Mouse (Mus musculus) kidney, adult 2 months (tissue): ENCODE results near the gene Rtl8a.
A peak's percentile ranks its signal among the peaks of the same experiment; 100 is the strongest.
"Not testable (repeated sequence)": the region's sequence is repeated elsewhere in the genome, so short reads cannot be mapped to it uniquely, and the experiment has no call there.

Source experiments
- CTCF ChIP-seq: fragments of 200-500 bp; conservative IDR thresholded peaks from 2 replicates; pipeline ENCODE4 v1.5.1; 2011; ENCODE audit warnings: low read depth, mild to moderate bottlenecking, control low read depth, low read length, moderate library complexity, mixed read lengths; ENCODE audit not compliant: insufficient read depth, insufficient read length
- POLR2A ChIP-seq: fragments of 200-500 bp; IDR thresholded peaks from one replicate; pipeline ENCODE4 v1.6.1; 2011; ENCODE audit warnings: low read depth, low read length, control low read depth

DNA sequence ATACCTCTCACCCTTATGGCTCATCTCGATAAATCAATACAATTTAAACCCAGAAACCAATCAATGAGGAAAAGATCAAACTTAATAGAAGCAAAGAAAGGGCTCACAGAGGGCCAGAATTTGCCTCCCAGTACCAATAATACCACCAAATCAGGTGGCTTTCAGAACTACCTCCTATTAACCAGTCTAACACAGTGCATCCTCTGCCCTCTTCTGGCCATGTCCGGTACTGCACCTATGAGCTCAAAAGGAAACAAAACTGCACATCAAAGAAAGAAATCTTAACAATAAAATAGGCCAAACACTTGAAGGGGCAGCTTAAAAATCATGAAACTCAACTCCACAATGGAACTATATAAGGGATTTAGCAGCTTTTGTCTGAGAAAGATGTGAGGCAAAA, 33.5 kb upstream of the Rtl8a start:
- TF ChIP-seq CTCF = 0 out of 2 replicates have a peak, but pooled peaks have one; percentile 12
- TF ChIP-seq POLR2A = not testable (repeated sequence)
